Mouse (Mus musculus) megakaryocyte progenitor cell, adult 5-6 weeks (primary cell): ENCODE measurements around the gene Atp6v0c. TPM values are rescaled to one million over a fixed set of nuclear protein-coding genes. Genes with fewer than 3 reads are reported as not detected.
"Not testable (repeated sequence)": the region's sequence is repeated elsewhere in the genome, so short reads cannot be mapped to it uniquely, and the experiment has no call there.

Source experiments
- ATAC-seq: replicated peaks from 2 replicates; pipeline ENCODE4 v1.8.0; 2016; ENCODE audit warnings: mild to moderate bottlenecking, moderate TSS enrichment, inconsistent platforms; ENCODE audit not compliant: poor library complexity
- total RNA-seq, 2 experiments: library from RNA; stranded (forward) in 1 of 2; stranded (reverse) in 1 of 2; fragments of 157-497, 149-512 nt in 1 of 2; fragments of 200-1000 nt in 1 of 2; gene quantifications; 2 replicates each; pipeline versions ENCODE4 v1.2.3 to v1.2.4; 2015 to 2017

Atp6v0c gene
- total RNA-seq, 2 experiments from 2014 or later: 145 to 405 TPM

GRCm38 (mm10) chr17:24161466-24161865 lies 8.0 kb downstream of the Atp6v0c start:
- ATAC-seq: no peak

GRCm38 (mm10) chr17:24157526-24157925 lies 12.0 kb downstream of the Atp6v0c start:
- ATAC-seq: no peak

GRCm38 (mm10) chr17:24157121-24157520 lies 12.4 kb downstream of the Atp6v0c start:
- ATAC-seq: no peak

- ATAC-seq: no peak
Measured at GRCm38 (mm10) chr17:24156394-24156793, 13.1 kb downstream of the Atp6v0c start.

- no peak for ATAC-seq
Measured at GRCm38 (mm10) chr17:24155742-24156141, 13.8 kb downstream of the Atp6v0c start.

- ATAC-seq: no peak
Measured at GRCm38 (mm10) chr17:24154463-24154862, 15.0 kb downstream of the Atp6v0c start.

- ATAC-seq: peak; percentile 99
Measured at GRCm38 (mm10) chr17:24151890-24152563, 17.5 kb downstream of the Atp6v0c start.

- no peak for ATAC-seq
Measured at GRCm38 (mm10) chr17:24151382-24151781, 18.1 kb downstream of the Atp6v0c start.

- no peak for ATAC-seq
Measured at GRCm38 (mm10) chr17:24150824-24151223, 18.7 kb downstream of the Atp6v0c start, which contains the start of gene Pdpk1. Gene Pdpk1, minus strand, starts transcription at chr17:24150924.

- no peak for ATAC-seq
Measured at GRCm38 (mm10) chr17:24149421-24149820, 20.1 kb downstream of the Atp6v0c start.

- ATAC-seq: no peak
Measured at GRCm38 (mm10) chr17:24142897-24143296, 26.6 kb downstream of the Atp6v0c start.

- peak; percentile 99 for ATAC-seq
Measured at GRCm38 (mm10) chr17:24141425-24141920, 28.0 kb downstream of the Atp6v0c start.

- 0 out of 2 replicates have a peak, but pooled peaks have one; percentile 11 for ATAC-seq
Measured at GRCm38 (mm10) chr17:24140845-24141424, 28.6 kb downstream of the Atp6v0c start.

- no peak for ATAC-seq
Measured at GRCm38 (mm10) chr17:24139968-24140367, 29.5 kb downstream of the Atp6v0c start.

- no peak for ATAC-seq
Measured at GRCm38 (mm10) chr17:24139256-24139655, 30.2 kb downstream of the Atp6v0c start.

- ATAC-seq: no peak
Measured at GRCm38 (mm10) chr17:24137226-24137880, 32.1 kb downstream of the Atp6v0c start.

GRCm38 (mm10) chr17:24134062-24134461 lies 35.4 kb downstream of the Atp6v0c start:
- ATAC-seq: no peak

GRCm38 (mm10) chr17:24132919-24133318 lies 36.6 kb downstream of the Atp6v0c start:
- ATAC-seq: not testable (repeated sequence)

- peak; percentile 61; the same call in 1 of the 2 replicates for ATAC-seq
Measured at GRCm38 (mm10) chr17:24131570-24131969, 37.9 kb downstream of the Atp6v0c start.

GRCm38 (mm10) chr17:24129246-24129645 lies 40.3 kb downstream of the Atp6v0c start:
- ATAC-seq: not testable (repeated sequence)

GRCm38 (mm10) chr17:24127592-24127991 lies 41.9 kb downstream of the Atp6v0c start:
- ATAC-seq: no peak

GRCm38 (mm10) chr17:24126801-24127200 lies 42.7 kb downstream of the Atp6v0c start:
- ATAC-seq: no peak
